Mouse (Mus musculus): ENCODE data around the gene Nap1l4.

DNA sequence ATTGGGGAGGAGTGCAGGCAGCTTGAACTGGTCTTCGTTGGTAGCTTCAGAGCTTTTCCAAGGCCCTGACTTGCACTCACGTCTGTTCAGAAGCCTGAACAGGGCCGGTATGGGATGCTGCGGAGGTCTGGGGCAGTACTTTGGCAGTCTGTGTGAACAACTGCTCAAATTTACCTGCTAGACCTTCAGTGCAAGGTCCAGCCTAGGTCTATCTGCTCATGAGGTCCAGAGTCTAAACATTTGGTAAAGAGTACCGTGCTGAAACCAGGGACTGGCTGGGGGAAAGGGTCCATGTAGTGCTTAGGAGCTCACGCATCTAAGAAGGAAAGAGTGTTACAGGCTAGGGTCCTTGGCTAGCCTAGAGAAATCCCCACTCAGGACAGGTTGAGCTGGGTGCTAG lies 59.2 kb downstream of the Nap1l4 start:
- TF ChIP-seq POLR2A (IDR thresholded peaks at IDR 0.05; ENCODE audit: low read depth, low read length), result no peak
- TF ChIP-seq CTCF (IDR thresholded peaks at IDR 0.05; ENCODE audit: extremely low read depth, insufficient read depth, insufficient read length, insufficient replicate concordance), result no peak
